Mouse (Mus musculus) right cerebral cortex, postnatal 14 days (tissue): ENCODE results near the gene Lpcat4.
A peak's percentile ranks its signal among the peaks of the same experiment; 100 is the strongest.
"Not testable (repeated sequence)": the region's sequence is repeated elsewhere in the genome, so short reads cannot be mapped to it uniquely, and the experiment has no call there.

Source experiments
- DNase-seq: peaks from one replicate; pipeline ENCODE4 v3.0.0; 2022

The Lpcat4 gene

DNA sequence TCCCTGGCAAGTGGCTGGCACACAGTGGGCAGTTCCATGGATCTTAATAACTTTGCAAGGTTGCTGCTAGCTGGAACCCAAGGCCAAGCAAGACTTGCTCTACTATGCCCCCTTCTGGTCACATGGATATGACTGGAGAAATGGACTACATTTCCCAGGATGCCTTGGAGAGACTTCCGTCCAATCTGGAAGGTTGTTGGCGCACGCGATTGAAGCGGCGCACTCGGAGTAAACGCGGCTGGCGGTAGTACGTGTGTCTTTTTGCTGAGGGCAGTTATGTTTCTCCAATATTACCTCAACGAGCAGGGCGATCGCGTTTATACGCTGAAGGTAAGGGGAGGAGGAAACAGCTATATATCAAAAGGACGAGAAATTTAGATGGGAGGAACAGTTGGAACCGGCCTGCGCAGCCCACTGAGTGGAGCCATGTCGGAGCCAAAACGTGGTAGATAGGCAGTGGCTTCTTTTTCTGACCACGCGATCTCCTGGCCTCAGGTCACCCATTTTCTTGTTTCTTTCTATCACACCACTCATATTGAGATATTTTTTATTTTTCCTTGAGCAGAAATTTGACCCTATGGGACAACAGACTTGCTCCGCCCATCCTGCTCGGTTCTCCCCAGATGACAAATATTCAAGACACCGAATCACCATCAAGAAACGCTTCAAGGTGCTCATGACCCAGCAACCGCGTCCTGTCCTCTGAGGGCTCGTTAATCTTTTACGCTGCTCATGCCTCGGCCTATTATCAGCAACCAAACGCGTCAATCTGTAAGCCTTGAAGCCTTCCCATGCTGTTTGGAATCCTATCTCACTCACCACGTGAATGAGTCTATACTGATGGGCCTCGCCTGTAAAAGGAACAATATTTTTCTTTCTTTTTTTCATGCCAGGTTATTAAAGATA, 22.7 kb downstream of the Lpcat4 start, which contains the start of gene Nop10:
Gene Nop10 (plus strand): TSS at position 179 of the 906 bp plus-strand sequence.
- peak; percentile 80 for DNase-seq

DNA sequence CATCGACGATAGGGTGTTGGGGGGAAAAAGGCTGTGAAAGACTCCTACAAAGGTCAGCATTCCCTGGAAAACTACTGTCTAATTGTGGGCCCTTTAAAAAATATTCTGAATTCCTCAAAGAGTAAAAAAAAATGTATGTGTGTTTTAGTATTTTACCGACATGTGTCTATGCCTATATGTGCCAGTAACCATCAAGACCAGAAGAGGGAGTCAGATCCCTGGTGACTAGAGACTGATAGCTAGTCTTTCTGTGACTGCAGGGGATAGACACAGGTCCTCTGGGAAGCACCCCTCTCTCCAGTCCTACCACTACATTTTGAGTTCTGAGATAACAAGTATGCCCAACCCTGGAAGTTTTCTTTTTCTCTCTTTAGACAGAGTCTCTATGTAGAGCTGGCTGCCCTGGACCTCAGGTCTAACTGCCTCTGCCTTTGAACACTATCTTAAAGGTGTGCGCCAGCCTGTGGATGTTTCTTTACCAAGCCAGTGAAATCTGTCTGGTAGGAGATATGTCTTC, 23.6 kb downstream of the Lpcat4 start:
- DNase-seq, result no peak

DNA sequence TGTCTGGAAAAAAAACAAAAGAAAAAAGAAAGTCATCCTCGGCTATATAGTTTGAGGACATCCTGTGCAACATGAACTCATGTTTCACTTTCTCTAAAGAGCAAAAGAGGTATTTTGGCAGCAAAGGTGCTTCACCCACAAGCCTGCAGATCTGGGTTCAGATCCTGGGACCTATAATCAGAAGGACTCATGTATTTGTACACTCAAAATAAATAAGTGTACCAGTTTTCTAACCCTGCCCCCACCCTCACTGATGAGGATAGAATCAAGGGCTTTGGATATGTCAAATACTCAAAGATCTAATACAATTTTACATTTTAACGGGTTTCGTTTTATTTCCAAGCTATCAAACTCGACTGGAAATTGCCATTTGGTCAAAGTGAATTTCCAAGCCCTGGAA, 25.1 kb downstream of the Lpcat4 start:
- DNase-seq, result no peak

DNA sequence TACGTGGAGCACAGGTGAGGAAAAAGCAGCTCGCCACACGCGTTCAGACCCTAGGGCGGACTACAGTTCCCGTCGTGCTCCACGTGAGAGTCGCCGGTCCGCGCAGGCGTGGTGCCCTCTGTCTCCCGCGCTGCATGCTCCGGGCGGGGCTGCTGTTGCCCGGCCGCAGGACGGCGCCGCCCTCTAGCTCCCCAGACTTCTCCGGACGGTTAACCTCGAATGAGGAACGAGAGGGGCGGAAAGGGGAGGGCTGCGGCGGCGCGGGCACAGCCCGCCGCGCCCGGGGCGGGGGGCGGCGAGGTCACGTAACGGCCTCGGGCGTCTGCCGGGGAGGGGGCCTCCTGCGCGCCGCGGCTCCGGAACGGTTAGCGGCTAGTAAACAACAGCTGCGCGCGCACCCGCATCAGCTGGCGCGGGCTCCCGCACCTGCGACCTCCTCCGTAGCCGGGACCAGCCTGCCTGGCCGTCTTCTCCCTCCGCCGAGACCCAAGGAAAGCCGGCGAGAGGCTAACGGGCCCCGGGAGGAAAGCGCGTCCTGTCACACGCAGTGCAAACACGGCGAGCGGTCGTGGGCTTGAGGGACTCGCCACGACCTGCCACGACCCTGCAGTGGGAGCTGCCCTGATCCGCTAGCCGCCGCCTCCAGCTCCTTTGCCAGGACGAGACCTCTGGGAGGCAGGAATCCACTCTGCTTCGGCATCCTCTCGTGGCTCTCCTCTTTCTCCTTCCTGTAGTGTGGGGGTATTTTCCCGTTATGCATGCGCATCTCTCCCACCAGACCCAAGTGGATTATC, 26.4 kb downstream of the Lpcat4 start, which contains the start of gene Slc12a6:
Gene Slc12a6 (plus strand): TSS at position 378 of the 794 bp plus-strand sequence.
- DNase-seq, result peak; percentile 91

DNA sequence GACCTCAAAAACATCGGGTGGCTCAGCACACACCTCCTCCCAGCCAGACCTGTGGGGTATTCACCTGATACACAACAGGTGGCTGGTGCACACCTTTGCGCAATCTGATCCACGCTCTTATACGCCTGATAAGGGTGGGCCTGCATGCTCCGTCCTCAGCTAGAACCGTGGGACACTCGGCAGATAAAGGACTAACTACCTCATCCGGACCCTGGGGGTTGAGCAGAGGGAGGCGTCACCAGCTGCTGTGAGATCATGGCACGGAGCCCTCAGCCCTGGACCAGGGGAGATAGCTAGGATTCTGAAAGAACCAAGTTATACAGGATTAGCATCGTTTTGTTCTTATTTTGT, 26.9 kb downstream of the Lpcat4 start, which contains the start of gene Gm21985:
Gene Gm21985 (plus strand): TSS at position 73 of the 351 bp plus-strand sequence.
- peak; percentile 49 for DNase-seq

DNA sequence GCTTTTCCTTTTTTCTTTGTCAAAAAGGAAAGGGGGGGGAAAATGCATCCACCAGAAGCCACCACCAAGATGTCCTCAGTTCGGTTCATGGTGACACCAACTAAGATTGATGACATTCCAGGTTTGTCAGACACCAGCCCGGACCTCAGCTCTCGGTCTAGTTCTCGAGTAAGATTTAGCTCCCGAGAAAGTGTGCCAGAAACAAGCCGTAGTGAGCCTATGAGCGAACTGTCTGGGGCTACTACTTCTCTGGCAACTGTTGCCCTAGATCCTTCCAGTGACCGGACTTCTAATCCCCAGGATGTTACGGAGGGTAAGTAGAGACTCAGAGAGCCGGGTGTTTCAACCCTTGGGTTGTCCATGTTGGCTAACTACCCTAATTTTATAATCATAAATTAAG, 27.5 kb downstream of the Lpcat4 start:
- no peak for DNase-seq

DNA sequence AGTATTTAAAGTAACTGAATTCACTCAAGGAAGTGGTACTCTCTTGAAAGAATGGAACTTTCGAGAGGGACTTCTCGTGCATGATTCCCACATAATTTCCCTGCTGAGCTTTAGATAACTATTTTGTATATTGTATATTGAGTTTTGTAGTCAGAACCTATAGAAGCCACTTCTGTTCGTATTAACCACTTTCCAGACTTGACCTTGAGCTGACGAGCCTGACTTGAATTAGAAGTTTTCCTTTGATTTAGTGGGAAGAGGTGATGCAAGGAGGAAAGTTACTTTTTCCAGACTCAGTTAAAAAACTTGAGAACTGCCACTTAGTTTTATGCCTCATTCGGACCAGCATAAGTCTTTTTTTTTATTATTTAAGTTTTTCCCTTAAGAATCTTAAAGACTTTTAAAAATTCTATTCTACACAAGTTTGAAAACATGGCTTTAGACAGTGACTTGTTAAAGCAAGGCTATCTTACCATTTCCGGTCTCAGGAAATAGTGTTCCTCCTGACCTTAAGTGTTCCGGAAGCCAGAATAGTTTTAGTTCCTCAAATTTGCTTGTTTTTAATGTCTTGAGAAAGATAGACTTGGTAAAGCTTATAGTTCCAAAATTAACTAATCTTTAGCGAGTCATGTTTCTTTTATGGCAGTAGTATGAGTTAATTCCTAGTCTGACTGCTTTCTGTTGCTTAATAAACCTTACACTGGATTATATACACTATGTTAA, 28.4 kb downstream of the Lpcat4 start:
- DNase-seq, result no peak

DNA sequence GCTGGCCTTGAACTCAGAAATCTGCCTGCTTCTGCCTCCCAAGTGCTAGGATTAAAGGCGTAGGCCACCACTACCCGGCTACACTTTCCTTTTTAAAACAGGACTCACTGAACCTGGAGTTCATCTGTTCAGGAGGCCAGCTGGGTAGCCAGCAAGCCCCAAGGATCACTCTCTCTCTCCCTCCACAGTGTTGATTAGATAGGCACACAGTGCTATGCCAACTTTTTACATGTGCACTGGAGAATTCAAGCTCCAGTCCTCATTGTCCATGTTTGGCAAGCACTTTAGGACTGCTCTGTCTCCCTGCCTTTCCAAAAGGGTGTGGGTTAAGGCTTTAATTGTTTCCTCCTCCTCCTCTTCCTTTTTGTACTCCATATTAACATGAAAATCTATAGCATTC, 30.7 kb downstream of the Lpcat4 start:
- no peak for DNase-seq

DNA sequence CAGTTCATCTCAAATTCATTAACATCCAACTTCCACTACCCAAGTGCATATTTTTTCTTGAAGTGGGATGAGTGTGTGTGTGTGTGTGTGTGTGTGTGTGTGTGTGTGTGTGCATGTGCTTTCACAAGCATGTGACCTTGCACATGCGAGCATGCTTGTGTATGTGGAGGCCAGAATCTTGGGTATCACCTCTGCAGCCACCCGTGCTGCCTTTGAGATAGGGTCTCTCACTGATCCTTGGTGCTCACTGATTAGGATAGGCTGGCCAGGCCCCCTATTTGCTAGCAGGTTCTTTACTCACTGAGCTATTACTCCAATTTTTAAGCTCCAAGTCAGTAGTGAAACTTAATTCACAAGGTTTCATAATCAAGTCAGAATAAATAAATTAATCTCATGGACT, 33.6 kb downstream of the Lpcat4 start:
- DNase-seq, result no peak

DNA sequence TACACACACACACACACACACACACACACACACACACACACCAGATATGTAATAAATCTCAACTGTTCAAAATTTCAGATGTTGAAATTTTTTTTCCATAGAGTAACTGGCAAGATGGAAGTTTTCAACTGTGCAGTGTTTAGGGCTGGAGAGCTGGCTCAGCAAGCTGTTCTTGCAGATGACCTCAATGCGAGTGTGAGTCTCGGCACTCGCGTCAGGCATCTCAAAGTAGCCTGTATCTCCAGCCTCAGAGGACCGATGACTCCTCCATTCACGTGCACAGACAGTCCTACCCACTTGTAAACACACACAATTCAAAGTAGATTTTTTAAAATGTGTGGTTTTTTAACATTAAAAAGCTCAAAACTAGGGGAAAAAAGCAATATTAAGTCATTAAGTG, 34.2 kb downstream of the Lpcat4 start:
- DNase-seq, result no peak

DNA sequence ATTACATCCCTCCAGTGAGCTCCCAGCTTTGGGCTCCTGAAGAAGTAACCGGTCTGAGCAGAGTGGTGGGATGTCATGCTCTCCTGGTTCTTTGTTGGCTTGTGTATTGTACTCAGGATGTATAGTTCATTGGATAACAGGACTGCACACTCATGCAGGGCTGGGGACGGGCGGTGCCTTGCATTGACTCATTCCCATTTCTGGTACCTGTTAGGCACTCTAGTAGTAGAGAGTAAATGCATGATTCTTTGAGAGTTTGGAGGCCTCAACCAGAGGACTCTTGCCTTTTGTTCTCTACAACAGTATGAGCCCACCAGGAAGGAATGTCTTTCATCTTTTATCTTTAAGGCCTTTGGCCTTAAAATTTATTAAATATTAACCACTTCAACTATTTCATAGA, 37.6 kb downstream of the Lpcat4 start:
- no peak for DNase-seq

DNA sequence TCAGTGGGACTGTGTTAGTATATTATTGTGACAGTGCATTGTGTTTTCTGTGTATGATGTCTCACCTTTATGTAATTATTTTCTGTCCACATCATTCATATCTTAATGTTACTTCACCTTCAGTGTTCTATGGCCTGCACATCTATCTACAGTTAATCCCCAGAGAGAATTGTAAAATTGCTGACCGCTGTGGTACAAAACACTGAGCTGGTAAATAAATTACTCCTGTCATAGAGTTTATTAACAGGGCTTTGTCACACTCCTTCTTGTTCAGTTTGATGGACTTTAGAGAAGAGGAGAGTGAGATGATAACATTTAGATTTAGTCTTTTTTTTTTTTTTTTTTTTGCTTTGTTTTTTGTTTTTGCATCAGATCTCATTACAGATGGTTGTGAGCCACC, 43.6 kb downstream of the Lpcat4 start:
- DNase-seq, result no peak

DNA sequence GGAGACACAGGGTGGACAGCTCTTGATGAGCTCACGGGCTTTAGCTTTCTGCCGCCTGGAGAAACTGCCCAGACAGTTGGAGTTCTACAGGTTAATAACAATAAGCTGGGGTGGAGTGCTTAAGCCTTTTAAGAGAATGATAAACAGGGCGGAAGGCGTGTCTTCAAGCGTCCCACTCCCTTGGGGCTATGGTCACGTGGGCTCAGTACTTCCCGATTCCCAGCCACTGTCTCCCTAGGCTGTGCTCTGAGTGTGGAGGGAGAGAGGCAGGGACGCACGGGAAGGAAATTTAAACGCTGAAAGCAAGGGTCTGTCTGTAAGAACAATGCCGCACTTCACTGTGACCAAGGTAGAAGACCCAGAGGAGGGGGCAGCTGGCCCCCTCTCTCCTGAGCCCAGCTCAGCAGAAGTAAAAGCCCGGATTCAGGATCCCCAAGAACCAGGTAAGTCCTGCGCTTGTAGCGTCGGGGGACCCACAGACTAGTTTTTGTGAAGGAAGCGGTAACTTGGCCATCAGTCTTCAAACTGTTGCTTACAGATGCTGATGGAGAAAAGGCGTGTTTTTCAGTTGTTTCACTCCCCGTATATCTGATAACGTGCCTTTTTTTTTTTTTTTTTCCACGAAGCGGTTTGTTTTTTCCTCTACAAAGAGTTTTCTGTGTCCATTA, 45.2 kb downstream of the Lpcat4 start:
- DNase-seq, result no peak

DNA sequence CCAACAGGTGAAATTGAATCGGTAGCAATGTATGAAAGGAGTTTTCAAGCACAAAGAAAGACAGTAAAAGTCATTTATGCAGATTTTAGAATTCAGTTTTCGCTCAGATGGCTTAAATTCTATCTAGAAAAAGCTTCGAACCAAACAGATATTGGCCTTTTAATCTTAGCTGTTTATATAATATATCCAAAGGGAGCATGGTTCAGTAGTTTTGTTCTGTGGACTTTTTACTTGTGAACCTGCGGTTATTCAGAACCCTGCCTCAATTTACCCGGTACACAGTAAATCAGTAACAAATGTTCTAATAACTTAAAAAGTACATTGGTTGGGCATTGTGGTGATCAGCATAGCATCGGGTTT, 45.7 kb downstream of the Lpcat4 start:
- no peak for DNase-seq

DNA sequence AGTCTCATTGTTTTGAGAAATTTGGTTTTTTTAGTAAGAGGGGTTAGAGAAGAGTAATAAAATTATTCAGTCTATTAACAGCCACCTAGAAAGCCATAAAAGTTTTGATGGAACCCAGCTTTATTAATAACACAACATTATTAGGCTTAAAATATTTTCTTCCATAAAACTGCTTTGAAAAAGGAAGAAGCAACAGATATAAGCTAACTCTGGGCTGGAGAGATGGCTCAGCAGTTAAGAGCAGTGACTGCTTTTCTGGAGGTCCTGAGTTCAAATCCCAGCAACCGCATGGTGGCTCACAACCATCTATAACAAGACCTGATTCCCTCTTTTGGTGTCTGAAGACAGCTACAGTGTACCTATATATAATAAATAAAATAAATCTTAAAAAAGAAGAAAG, 46.8 kb downstream of the Lpcat4 start:
- not testable (repeated sequence) for DNase-seq

DNA sequence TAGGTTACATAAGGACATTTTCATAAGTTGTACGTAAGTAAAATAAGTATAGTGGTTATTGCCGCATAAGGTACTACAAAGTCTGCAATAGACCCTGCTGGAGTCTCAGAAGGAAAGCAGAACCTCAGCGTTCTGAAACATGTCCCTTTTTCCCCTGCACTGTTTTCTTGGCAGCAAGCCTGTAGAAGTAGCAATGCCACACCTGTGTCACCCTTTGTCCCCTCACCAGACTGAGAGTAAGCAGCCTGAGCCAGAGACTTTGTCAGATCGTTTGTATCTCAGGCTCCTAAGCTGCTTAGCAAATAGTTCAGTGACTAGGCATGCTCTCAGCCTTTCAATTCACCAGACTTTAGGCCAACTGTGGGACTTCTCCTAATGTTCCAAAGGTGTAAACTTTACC, 47.8 kb downstream of the Lpcat4 start:
- no peak for DNase-seq

DNA sequence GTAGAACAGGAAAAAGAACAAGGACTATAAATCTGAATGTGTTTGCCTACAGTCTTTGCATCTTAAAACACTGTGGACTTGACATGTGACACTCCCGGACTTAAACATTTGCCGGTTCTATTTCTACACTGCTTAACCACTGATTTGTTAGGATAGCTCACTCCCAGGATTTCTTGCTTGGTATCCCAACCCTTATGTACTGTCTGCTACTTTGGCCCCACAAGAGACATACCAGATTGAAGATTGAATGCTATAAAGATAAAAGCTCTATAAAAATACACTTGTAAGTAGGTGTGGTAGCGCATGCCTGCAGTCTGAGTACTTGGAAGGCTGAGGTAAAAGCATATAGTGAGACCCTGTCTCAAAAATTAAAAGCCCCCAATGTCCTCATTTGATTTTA, 50.2 kb downstream of the Lpcat4 start:
- DNase-seq, result no peak

DNA sequence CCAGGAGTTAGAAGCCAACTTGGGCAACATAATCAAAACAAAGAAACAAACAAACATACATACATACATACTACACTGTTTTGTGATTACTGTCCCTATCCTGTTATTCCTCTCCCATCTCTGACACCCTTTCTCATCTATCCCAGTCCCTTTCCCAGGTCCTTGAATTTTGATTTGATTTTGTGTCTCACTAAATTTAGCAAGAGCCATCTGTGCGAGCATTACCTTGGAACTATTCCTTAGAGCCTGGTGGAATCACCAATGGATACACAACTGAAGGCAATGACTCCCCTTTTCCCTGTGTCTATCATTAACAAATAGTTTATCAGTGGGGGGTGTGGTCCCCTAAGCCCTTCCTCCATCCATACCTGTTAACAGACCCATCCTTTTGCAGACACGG, 53.6 kb downstream of the Lpcat4 start:
- DNase-seq, result no peak

DNA sequence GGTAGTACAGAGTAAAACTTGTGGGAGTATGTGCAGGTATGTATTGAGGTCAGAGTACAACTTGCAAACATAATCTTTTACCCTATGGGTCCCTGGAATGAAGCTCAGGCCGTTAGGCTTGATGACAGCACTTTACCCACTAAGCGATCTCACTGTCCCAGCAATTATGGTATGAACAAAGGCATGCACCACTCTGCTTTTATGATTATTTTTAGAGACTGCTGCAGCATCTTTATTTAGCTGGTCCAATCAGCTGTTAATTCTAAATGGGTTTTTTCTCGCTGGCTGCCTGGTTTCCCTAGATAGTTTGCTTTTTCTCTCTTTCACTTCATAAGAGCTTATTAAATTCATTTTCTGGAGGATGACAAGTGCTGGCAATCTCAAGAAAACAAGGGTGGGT, 56.9 kb downstream of the Lpcat4 start:
- no peak for DNase-seq
